Mouse (Mus musculus) limb, embryonic 14.5 days (tissue): Measurements from ENCODE around the gene Traf3. TPM values are rescaled to one million over a fixed set of nuclear protein-coding genes. Genes with fewer than 3 reads are reported as not detected.

Experiments
- ATAC-seq: fragments of 200-750 bp; cut with Nextera tagmentation; 2 replicates; pipeline ENCODE4 v1.8.0; 2017; ENCODE audit warnings: low read depth, moderate number of reproducible peaks, moderate TSS enrichment; ENCODE audit not compliant: low FRiP score
- DNase-seq: peaks from one replicate; pipeline ENCODE4 v3.0.0-alpha.2; 2015; ENCODE audit warnings: low spot score
- H3K27ac ChIP-seq: fragments of 300-500 bp; sonication (generic); replicated peaks from 2 replicates; pipeline ENCODE4 v1.5.1; 2014; ENCODE audit warnings: low read depth, mild to moderate bottlenecking, low read length, moderate library complexity, mixed read lengths
- H3K27me3 ChIP-seq: fragments of 300-500 bp; sonication (generic); 2 replicates; pipeline ENCODE4 v1.6.1; 2014; ENCODE audit warnings: low read length, mixed read lengths; ENCODE audit not compliant: control insufficient read depth, insufficient read depth
- H3K36me3 ChIP-seq: fragments of 300-500 bp; sonication (generic); 2 replicates; pipeline ENCODE4 v1.6.1; 2014; ENCODE audit warnings: mild to moderate bottlenecking, low read length, moderate library complexity, mixed read lengths; ENCODE audit not compliant: control insufficient read depth, insufficient read depth
- H3K4me1 ChIP-seq: fragments of 300-500 bp; sonication (generic); 2 replicates; pipeline ENCODE4 v1.6.1; 2014; ENCODE audit warnings: antibody characterized with exemption, low read length, mixed read lengths; ENCODE audit not compliant: control insufficient read depth, insufficient read depth
- H3K4me2 ChIP-seq: fragments of 300-500 bp; sonication (generic); replicated peaks from 2 replicates; pipeline ENCODE4 v1.6.1; 2014; ENCODE audit warnings: low read depth, mild to moderate bottlenecking, low read length, moderate library complexity; ENCODE audit not compliant: severe bottlenecking
- H3K4me3 ChIP-seq: fragments of 300-500 bp; sonication (generic); replicated peaks from 2 replicates; pipeline ENCODE4 v1.5.1; 2014; ENCODE audit warnings: low read length
- H3K9ac ChIP-seq: fragments of 300-500 bp; sonication (generic); 2 replicates; pipeline ENCODE4 v1.6.1; 2014; ENCODE audit warnings: mild to moderate bottlenecking, low read depth, low read length, moderate library complexity; ENCODE audit not compliant: severe bottlenecking
- H3K9me3 ChIP-seq: fragments of 300-500 bp; sonication (generic); 2 replicates; pipeline ENCODE4 v1.6.1; 2016; ENCODE audit warnings: low read length; ENCODE audit not compliant: control insufficient read depth
- POLR2A ChIP-seq: fragments of 200-500 bp; IDR thresholded peaks from 2 replicates; pipeline ENCODE4 v1.8.0; 2012; ENCODE audit warnings: inconsistent platforms, mild to moderate bottlenecking, moderate library complexity, borderline replicate concordance; ENCODE audit not compliant: insufficient read depth, insufficient read length; ENCODE audit errors: extremely low read depth
- WGBS: fragments of 180-500 bp; shearing (Covaris S2); extraction: QIAGEN DNeasy Blood & Tissue Kit; methylation state at CpG from one replicate; pipeline ENCODE4 v1.1.7; 2014; 5-methylcytosine and 5-hydroxymethylcytosine counted together
- polyA plus RNA-seq, 2 experiments: library from polyadenylated mRNA; depleted of rRNA in 1 of 2; stranded (reverse) in 1 of 2; unstranded in 1 of 2; fragments of >200 nt; fragmentation: Nextera tagmentation in 1 of 2; extraction: Ambion mirVana in 1 of 2; gene quantifications; 2 replicates each; pipeline versions ENCODE4 v1.2.1 to v1.2.3; 2012 to 2014

Gene Traf3
- polyA plus RNA-seq, 2 experiments, result 12.8 to 20.2 TPM

DNA sequence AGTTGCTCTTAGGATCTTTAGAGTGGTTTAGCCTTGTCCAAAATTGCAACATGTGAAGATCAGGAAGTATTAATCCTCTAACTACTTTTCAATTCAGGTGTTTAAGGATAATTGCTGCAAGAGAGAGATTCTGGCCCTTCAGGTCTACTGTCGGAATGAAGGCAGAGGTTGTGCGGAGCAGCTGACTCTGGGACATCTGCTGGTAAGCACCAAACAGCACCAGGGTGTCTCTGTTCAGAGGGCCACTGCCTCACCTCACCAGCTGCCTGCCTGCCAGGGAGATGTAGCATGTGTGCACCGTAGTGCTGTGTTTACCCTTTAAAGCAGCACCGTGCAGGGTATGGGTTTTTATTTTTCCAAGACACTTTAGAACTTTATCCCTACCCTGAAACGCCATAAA lies 76.2 kb downstream of the Traf3 start:
- Histone ChIP-seq H3K4me2 (no peak overlapping the region), H3K36me3 (peaks cover 38% of the 10 kb centered on the region), H3K4me3 (no peak overlapping the region)

DNA sequence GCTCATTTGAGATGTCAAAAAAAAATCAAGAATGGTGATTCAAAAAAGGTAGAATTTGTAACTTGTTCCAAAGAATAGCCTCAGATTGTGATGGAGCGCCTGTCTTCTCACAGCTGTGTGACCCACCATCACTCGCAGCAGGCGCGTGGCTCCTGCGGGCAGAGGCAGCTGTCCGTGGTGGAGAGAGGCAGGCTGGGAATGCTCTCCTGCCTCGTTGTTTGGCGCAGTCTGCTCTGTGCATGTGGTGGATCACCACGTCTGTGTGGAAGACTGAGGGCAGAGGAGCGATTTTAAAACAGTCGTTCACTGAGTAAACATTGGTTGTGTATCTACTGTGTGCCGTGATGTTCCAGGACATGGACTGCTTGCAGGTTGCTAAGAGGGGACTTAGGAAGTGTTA lies 77.6 kb downstream of the Traf3 start:
- Histone ChIP-seq H3K9ac (no peak overlapping the region), H3K4me1 (peaks cover 3% of the 10 kb centered on the region), H3K4me2 (no peak overlapping the region), H3K27me3 (no peaks in the 10 kb centered on the region), H3K36me3 (peaks cover 39% of the 10 kb centered on the region), H3K4me3 (no peak overlapping the region), H3K27ac (no peak overlapping the region), H3K9me3 (no peaks in the 10 kb centered on the region)
- 91% methylated on average over 12 of the region's 12 CpGs for WGBS
- DNase-seq, result no peak
- TF ChIP-seq POLR2A, result no peak
- ATAC-seq, result no peak

More for the DNA sequence above, 76.2 kb downstream of the Traf3 start:
- DNase-seq (no peak), ATAC-seq (no peak)
- WGBS, result 96% methylated on average over 5 of the region's 5 CpGs
- Histone ChIP-seq H3K4me1 (peaks cover 6% of the 10 kb centered on the region), H3K9me3 (no peaks in the 10 kb centered on the region), H3K9ac (no peak overlapping the region), H3K27me3 (no peaks in the 10 kb centered on the region), H3K27ac (no peak overlapping the region)
- TF ChIP-seq POLR2A, result no peak

DNA sequence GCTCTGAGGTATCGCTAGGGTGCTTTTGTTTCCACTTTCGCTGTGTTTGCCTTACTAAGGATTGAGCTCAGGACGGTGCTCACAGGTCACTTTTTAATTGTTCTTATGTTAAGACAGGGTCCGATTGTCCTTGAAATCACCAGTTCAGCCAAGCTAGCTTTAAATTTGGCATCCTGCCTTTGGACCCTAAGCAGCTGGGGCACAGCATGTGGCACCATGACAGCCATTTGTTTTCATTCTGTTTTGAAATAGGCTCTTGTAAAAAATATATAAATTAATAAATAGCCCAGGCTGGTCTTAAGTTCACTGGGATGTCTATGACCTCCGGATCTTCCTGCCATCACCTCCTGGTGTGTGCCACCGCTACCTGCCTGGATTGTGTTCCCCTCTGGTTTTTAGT lies 78.9 kb downstream of the Traf3 start:
- no peak overlapping the region for H3K27ac ChIP-seq
- TF ChIP-seq POLR2A, result no peak
- ATAC-seq (no peak), DNase-seq (no peak)
- 80% methylated on average over 6 of the region's 6 CpGs for WGBS
- no peaks in the 10 kb centered on the region for H3K27me3 ChIP-seq
- no peak overlapping the region for H3K9ac ChIP-seq
- H3K4me3 ChIP-seq, result no peak overlapping the region
- H3K9me3 ChIP-seq, result no peaks in the 10 kb centered on the region
- H3K4me1 ChIP-seq, result no peaks in the 10 kb centered on the region
- no peak overlapping the region for H3K4me2 ChIP-seq
- H3K36me3 ChIP-seq, result peaks cover 36% of the 10 kb centered on the region

DNA sequence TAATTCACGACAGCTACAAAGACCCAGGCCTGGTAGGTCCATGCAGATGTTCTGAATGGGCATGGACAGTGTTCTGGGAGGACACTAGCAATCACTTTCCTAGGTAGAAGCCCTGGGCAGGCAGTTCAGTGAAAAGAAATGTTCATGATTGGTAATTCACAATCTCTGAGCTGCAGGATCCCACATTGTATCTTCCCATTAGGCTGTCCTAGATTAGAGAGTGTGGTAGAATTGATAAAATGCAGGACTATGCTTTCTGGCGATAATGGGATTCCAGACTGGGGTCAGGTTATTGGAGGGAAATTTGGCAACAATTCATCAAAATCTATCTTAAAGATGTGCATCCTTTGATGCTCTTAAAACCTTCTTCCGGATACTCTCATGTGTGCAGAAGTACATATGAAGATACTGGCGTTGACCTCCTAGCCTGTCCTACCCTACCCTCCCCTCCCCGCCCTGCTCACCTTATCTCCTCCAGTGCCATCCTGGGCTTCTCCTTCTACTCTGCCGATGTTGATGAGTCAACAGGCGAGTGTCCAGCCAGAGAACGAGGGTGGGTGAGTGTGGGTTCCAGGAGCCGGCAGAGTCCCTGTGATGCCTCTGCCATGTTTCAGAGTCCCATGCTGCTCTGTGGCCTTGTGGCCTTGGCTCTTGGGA lies 80.8 kb downstream of the Traf3 start:
- Histone ChIP-seq H3K4me1 (no peaks in the 10 kb centered on the region), H3K4me2 (no peak overlapping the region), H3K9me3 (no peaks in the 10 kb centered on the region), H3K9ac (no peak overlapping the region), H3K36me3 (peaks cover 31% of the 10 kb centered on the region), H3K27ac (no peak overlapping the region), H3K27me3 (no peaks in the 10 kb centered on the region), H3K4me3 (no peak overlapping the region)
- DNase-seq (no peak), ATAC-seq (no peak)
- TF ChIP-seq POLR2A, result no peak
- 94% methylated on average over 9 of the region's 9 CpGs for WGBS

DNA sequence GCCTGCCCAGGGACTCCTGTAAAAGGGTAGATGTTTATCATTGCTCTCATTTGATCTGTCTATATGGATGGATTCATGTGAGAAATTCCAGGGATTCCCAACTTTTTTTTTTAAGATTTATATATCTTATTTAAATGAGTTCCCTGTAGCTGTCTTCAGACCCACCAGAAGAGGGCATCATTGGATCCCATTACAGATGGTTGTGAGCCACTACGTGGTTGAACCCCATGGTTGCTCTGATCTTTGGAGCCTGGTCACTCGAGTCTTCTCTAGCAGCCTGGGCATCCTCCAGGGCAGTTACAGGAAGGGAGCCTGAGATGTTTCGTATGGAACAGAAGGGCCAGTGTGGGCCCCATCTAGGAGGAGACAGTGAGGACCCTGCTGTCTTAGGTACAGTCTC lies 82.9 kb downstream of the Traf3 start:
- DNase-seq (no peak), ATAC-seq (no peak)
- WGBS, result 66% methylated on average over 3 of the region's 3 CpGs
- TF ChIP-seq POLR2A, result no peak
- Histone ChIP-seq H3K27ac (no peak overlapping the region), H3K9me3 (no peaks in the 10 kb centered on the region), H3K4me2 (no peak overlapping the region), H3K36me3 (peaks cover 14% of the 10 kb centered on the region), H3K4me1 (no peaks in the 10 kb centered on the region), H3K4me3 (no peak overlapping the region), H3K27me3 (no peaks in the 10 kb centered on the region), H3K9ac (no peak overlapping the region)
